Mouse (Mus musculus): Measurements from ENCODE around the gene Esp4.
"Not testable (repeated sequence)": the region's sequence is repeated elsewhere in the genome, so short reads cannot be mapped to it uniquely, and the experiment has no call there.

Gene Esp4

GRCm38 (mm10) chr17:40598294-40598693, at the start of gene Esp4:
Esp4 (plus strand) TSS chr17:40598594.
- no peak for DNase-seq (ENCODE audit: low read depth, low spot score)

DNA sequence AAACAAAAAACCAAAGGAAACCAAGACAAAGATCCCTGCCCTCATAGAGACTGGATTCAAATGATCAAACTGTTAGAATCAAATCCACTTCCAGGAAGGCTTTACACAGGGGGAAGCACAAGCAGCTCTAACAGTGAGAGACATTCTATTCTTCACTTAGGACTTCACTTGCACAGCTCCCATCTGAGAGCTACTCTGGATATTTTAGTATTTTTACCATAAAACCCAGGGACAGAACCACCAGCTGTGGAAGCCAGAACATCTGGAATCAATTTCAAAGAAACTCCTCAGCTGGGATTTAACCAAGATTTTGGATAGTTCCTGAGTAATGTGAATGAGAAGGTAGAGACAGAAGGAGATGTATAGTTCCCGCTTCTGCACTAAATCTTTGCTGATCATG, 44.9 kb upstream of the Esp4 start:
- peak; percentile 9 for DNase-seq (ENCODE audit: low read depth, low spot score)

GRCm38 (mm10) chr17:40561207-40561606, 37.2 kb upstream of the Esp4 start, which contains the start of gene Esp6:
Esp6 (plus strand) TSS chr17:40561507.
- DNase-seq (ENCODE audit: low read depth, low spot score): no peak

DNA sequence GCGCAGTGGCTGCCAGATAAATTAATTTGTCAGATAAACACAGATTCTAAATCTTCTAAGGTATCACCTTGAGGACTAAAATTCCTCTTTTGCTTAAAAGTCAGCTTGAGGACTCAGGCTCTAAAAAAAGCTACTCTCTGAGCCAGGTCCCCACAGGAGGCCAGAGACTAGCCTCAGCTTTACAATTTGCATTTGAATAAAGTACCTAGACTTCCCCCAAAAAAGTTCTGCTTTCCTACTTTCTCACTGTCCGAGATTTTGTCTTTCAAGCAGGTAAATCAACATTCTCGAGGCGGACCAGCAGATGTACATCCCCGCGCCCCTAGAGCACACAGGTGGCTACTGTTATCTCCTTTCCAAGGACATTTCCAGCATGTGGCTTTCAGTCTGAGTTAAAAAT, 14.5 kb upstream of the Esp4 start:
- DNase-seq (ENCODE audit: low read depth, low spot score): not testable (repeated sequence)

- no peak for DNase-seq (ENCODE audit: low read depth, low spot score)
Observed at GRCm38 (mm10) chr17:40591297-40591696, 7.1 kb upstream of the Esp4 start.

GRCm38 (mm10) chr17:40631775-40632174, 33.4 kb downstream of the Esp4 start, which contains the start of gene Esp3:
Esp3 (plus strand) TSS chr17:40632075.
- DNase-seq (ENCODE audit: low read depth, low spot score): not testable (repeated sequence)

All from embryo, embryonic 11.5 days (tissue).